Mouse (Mus musculus): ENCODE measurements at regions not wholly inside any gene's neighbourhood (a gene's known extent, or its start where the extent isn't known, plus 50 kb on each side); places are given as distances from the start of the nearest gene placed in this dataset.

- TF ChIP-seq CTCF (IDR thresholded peaks at IDR 0.05; ENCODE audit: borderline replicate concordance, insufficient read depth, low read depth, low read length), result no peak
- no peak for TF ChIP-seq POLR2A (IDR thresholded peaks at IDR 0.05; ENCODE audit: borderline replicate concordance, insufficient read depth, low read length)
These were observed 1509.7 kb upstream of the Flrt2 start for GRCm38 (mm10) chr12:94182358-94182757.

Data from cerebellum, adult 2 months (tissue).